Mouse (Mus musculus) cerebellum, adult 2 months (tissue): ENCODE data around the gene Rnf213.
A peak's percentile ranks its signal among the peaks of the same experiment; 100 is the strongest.

Experiments
- CTCF ChIP-seq: fragments of 200-500 bp; IDR thresholded peaks from 2 replicates; pipeline ENCODE4 v1.5.1; 2011; ENCODE audit warnings: low read depth, mild to moderate bottlenecking, control low read depth, low read length, moderate library complexity, borderline replicate concordance; ENCODE audit not compliant: insufficient read depth
- POLR2A ChIP-seq: fragments of 200-500 bp; IDR thresholded peaks from 2 replicates; pipeline ENCODE4 v1.6.1; 2011; ENCODE audit warnings: low read length, control low read depth, borderline replicate concordance; ENCODE audit not compliant: insufficient read depth

GRCm38 (mm10) chr11:119490861-119491689 lies 98.2 kb downstream of the Rnf213 start, which contains the start of gene Endov:
- TF ChIP-seq POLR2A (peak; percentile 61), CTCF (peak; percentile 83)
